Mouse (Mus musculus) right cerebral cortex, adult 2 months (tissue): ENCODE data around the gene Gm3278.
"Not testable (repeated sequence)": the region's sequence is repeated elsewhere in the genome, so short reads cannot be mapped to it uniquely, and the experiment has no call there.

Experiments
- DNase-seq, 2 experiments: peaks; one replicate each; pipeline ENCODE4 v3.0.0; 2021 to 2022; ENCODE audit warnings: low spot score in 2 of 2

The Gm3278 gene

DNA sequence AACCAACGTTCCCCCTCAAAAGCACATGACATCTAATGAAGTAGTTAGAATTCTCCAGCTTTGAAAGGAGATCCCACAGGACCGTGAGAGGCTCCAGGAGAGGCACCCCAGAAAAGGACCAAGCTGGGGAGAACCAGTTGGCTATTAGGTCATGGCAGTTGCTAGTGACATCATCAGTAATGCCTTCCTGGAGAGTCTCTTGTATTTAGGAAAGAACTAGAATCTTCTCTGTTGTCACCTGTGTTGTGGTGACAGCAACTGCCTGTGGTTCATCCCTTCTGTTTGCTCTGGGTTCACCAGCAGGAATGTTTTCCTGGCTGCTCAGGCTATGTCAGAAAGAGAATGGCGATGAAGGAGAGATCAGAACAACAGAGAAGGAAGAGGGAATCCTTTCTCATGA lies at the start of gene Gm3278:
Gene Gm3278, plus strand, starts transcription at position 301 of the 400 bp plus-strand sequence.
- DNase-seq, result not testable (repeated sequence)

DNA sequence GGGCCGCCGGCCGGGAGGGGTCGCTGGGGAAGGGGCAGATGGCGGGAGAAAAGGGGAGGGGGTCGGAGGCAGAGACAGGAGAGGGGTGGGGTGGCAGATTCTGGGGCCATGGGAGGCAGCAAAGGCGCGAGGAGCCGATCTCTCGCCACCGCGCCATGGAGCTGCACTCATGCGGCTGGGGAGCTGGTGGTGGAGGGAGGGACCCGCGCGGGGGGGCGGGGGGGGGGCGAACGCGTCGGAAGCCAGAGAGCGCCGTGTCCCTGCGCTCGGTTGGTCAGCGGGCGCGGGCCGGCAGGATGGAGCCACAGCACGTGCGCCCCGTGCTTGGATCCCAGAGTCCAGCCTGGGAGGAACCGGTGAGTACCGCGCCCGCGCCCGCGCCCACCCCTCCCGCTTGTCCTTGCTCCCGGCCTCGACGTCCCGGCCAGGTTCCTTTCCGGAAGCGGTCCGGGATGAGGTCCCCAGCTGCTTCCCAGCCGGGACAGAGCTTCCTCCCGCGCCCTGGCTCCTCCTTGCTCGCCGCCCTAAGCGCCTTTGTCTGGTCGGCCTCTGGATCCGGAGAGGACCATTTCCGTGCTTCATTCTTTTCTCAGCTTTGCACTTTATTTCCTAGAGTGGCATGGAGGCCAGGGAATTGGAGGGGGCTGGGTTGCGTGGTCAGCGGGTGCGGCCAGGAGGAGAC lies 36.8 kb upstream of the Gm3278 start, which contains the start of gene Gm3264:
Gene Gm3264, plus strand, starts transcription at position 278 of the 682 bp plus-strand sequence.
- not testable (repeated sequence) for DNase-seq
